Mouse (Mus musculus) layer of hippocampus, postnatal 14 days (tissue): ENCODE measurements around the gene Eed. TPM values are rescaled to one million over a fixed set of nuclear protein-coding genes. Genes with fewer than 3 reads are reported as not detected.
A peak's percentile ranks its signal among the peaks of the same experiment; 100 is the strongest.

Experiments used
- DNase-seq, 2 experiments: peaks; one replicate each; pipeline ENCODE4 v3.0.0; 2021 to 2022; ENCODE audit warnings: low spot score in 2 of 2, mixed read lengths in 1 of 2
- total RNA-seq, 2 experiments: library from RNA; stranded (reverse); gene quantifications; 2 replicates each; pipeline ENCODE4 v1.2.3; 2021

Gene Eed
- total RNA-seq, 2 experiments from 2014 or later = 31.2 to 33.3 TPM

DNA sequence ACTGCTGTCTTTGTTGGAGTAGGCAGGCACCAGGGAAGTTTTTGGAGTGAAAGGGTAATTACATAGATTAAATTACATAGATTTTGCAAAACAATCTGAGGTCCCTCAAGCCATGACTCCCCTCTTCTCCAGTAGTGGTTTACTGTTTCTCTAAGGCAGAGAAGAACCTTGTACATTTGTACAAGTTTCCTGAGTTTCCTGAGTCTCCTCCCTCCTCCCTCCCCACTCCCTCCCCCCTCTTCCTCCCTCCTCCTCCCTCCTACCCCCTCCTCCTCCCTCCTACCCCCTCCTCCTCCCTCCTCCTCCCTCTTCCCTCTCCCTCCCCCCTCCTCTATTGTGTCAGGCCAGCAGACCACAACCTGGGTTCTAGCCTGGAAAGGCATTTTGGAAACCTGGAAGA lies 3.6 kb upstream of the Eed start:
- no peak for DNase-seq

DNA sequence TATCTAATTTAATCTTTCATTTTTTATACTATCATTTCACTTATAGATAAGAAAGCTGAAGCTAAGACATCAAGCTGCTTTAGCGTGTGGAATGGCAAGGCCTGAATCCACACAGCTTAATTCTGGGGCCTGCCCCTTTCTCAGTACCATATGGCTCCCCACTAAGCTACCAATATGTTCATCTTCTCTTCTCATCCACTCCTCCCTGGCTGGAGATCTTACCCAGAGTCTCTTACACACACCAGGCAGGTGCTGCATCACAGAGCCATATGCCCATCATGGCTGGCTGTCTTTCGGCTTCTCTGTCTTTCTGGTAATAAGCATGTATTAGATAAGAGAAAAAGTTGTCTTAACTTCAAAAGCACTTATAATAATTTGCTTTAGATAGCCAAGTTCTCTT lies 2.7 kb upstream of the Eed start:
- no peak for DNase-seq

DNA sequence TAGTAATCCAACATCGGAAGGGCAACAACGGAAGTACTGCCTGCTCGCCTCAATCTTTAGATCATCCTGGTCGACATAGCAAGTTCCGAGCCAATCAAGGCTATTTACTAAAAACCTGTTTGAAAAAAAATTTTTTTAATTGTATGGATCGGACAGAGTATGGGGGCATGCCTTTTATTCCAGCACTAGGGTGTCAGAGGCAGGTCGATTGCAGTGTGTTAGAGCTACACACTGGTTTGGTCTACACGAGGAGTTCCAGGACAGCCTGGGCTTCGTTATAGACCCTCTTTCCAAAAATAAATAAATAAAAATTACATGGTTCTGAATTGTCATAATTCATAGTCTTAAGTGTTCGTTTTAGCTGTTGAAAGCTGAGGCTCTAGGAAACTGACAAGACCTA lies 774 bp upstream of the Eed start:
- no peak for DNase-seq

DNA sequence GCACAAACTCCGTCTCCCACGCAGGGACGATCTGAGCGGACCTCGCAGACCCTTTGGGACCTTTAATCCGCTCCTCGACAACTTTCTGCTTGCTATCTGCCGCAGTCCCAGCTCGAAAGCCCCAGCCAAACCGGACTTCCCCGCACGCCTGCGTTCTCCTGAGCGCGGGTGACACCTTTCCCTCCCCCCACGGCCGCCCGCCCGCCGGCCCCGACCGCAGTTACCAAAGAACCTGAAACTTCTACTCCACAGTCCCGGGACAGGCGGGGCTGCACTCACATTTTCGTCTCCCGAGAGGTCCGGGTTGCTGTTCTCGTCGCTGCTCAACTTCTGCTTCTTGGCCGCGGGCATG lies 674 bp downstream of the Eed start:
- DNase-seq = no peak

DNA sequence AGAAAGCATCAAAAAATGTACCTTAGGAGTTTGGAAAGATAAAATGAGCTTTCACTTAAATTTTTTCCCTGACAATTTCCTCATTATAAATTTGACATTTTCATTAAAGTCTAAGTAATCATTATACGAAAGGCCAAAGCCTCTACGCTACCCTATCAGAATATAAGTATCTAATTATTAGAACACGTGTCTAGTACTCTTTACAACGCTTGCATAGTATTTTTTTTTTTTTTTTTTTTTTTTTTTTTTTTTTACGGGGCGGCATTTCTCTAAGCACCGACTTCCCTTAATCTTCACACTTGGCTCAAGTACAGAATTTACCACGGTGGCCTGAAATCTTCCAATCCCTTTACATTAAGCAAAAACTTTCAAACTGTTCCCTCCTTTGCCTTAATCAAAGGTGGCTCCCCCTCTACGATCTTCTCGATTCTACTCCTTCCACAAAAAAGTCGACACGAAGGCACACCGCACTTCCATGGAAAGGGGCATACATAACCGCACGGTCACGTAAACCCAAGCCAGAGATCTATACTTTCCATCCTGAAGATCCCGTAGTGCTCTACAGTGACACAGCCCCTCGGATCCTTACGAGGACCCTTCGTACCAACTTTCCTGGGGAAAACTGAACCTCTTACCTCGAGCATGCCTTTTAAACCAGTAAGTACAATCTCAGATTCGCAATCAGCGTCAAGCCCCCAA lies 1.2 kb downstream of the Eed start:
- DNase-seq = no peak

DNA sequence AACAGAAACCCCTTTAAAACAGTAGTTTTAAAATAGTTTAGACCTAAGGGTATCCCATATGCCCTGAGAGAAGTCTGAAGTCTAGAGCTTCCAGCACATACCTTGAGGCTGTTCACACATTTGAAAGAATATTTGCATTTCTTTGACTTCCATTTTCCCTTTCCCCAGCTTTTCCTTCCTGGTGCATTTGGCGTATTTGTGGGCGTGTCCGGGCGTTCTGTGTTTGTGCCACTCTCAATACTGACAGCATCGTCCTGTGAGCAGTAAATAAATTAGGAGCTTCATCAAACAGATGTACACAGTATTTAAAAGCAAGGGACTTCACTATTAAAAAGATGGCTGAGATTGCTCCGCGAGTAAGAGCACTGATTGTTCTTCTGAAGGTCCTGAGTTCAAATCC lies 4.0 kb downstream of the Eed start:
- no peak for DNase-seq

DNA sequence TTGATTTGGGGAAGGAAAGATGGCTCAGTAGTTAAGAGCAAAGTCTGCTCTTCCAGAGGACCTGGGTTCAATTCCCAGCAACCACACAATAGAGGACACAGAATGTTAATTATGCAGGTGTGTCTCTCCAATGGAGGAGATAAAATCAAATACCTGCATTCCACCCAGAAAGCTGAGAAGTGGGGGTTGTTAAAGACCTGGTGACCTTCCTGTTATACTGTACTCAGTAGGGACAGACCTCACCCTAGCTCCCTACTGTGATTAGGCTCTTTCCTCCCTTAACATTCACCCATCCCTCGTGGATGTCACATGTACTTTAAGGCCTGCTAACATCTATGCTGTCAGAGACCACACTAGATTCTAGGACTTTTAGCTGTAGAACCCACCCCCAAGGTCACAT lies 5.2 kb downstream of the Eed start:
- no peak for DNase-seq

DNA sequence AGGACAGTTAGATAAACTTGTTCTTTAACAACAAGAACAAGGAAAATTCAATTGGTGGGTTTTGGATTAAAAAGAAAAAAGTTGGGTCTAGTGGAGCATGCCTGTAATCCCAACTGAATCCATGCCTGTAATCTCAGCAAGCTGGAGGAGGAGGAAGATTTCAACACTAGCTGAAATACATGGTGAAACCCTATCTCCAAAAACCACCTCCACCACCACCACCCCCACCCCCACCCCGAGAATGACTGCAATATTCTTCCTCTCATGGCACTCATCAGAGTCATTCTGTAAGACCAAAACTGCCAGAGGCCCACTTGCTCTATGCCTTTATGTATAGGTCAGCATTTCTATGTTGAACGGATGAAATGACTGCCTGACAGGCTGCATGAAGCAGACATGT lies 13.5 kb downstream of the Eed start:
- no peak for DNase-seq

DNA sequence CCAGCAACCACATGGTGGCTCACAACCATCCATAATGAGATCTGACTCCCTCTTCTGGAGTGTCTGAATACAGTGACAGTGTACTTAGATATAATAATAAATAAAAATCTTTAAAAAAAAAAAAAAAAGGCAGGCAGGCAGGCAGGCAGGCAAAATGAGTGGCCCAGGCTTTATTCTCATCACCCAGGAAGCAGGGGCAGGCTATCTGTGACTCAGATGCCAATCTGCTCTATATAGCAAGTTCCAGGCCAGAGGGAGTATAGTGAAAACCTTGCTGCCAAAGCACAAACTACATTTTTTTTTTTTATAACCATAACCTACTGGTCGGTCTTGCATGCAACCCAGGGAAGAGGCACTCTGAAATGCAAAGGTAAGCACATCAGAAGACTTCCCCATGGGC lies 14.0 kb downstream of the Eed start:
- no peak for DNase-seq

DNA sequence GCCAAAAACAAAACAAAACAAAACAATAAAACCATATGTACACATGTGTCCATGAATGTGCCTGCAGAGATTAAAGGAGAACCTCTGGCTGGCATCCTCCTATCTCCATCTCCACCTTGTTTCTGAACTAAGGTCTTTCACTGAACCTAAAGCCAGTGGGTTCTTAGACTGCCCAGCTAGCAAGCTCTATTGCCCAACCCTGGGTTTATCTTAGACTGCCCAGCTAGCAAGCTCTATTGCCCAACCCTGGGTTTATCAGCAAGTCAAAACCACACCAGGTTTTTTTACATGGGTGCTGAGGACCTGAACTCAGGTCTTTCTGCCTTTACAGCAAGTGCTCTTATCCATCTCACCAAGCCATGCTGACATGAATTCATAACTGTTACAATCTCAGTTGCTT lies 17.6 kb downstream of the Eed start:
- no peak for DNase-seq

DNA sequence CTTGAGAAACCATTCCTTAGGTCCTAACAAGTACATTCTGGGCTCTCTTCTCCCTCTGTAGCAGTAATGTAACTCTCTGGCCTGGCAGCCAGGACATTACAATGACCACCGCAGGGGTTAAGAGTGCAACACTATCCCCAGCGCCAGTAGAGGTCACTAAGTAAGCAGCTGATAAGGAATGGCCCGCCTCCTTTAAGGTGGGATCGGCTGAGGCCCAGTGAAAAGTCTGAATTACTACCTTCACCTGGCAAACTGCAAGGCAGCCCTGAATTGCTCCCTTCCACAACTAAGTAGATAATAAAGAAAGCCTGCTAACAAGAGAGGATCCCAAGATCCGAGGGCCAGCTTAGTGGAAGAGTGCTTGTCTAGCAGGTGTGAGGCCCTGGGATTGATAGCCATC lies 23.5 kb downstream of the Eed start:
- no peak for DNase-seq

DNA sequence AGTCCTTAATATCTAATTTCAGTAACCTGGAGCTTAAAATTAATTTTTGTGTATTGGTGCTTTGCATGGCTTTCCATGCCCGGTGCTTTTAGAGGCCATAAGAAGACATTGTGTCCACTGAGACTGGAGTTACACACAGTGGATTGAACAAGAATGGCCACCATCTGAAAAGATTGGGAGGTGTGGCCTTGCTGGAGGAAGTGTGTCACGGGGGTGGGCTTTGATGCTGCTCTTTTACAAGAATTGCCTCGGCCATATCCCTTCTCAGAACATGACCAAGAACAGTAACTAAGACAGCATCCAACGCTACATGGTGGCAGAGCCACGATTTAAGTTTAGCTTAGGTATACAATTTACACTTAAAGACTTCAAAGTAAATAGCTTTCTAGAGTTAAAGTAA lies 26.5 kb downstream of the Eed start:
- no peak for DNase-seq

DNA sequence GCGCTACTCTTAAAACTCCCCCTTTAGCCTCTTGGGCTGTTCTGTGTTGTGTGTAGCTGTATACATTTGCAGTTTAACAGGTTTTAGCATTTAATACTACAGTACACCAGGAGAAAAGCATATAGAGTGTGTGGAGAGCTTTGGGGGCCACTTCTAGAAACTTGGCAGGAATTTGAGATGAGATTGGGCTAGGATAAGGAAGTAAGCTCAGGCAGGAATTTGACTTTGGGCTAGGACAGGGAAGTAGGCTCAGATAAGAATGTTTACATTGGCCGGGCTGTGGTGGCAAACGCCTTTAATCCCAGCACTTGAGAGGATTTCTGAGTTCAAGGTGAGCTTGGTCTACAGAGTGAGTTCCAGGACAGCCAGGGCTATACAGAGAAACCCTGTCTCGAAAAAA lies 31.4 kb downstream of the Eed start:
- DNase-seq = no peak

DNA sequence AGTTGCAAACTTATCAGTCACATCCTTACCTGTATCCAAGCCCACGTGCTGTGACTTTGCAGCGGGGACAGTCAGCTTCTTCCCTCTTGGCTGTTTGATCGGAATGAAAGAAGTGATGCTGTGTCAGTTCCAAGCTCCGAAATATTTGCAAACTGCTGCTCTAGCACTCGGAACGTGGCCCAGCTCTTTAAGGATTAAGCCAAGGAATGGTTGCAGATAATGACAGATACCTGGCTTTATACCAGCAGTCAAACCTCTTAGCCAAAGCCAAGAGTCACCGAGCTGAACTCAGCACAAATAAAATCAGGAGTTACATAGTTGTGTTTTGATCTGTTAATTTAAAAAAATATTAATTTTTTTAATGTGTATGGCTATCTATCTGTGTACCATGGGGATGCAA lies 32.8 kb downstream of the Eed start:
- DNase-seq = no peak

DNA sequence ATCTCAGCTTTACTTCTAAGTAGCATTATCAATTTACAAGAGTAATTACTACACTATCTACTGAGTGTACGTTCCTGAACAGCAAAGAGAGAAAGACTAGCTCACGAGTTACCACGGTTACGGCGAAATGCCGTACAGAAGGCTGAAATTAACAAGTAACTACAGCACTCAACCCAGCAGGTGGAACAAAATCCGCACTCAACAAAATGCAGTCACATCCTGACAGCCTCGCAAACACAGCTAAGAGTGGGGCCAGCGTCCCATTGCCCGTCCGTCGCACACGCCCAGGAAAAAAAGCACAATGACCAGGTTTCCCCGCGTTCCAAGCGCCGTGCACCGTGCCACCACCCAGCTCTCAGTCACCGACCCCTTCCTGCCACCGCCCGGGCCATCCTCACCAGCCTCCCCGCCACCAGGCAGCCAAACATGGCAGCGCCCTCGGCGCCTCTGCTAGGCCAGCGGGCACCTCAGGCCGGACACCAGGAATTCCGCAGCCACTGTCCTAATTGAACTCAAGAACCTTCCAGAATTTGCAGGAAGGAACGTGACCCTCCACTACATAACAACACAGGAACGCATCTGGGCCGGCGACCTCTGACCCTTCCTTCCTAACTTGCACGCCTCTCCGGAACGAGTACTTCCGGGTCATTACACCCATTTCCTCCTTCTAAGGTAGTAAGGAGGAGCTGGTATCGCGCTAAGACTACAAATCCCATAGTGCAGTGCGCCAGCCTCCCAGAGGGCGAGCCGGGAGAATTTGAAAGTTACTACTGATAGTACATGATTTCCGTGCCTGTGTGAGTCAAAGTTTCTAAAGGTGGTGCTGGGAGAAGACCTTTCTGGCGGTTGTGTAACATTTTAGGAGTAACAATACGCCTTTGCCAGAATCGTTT lies 40.0 kb downstream of the Eed start, which contains the start of gene Hikeshi:
Gene Hikeshi, minus strand, starts transcription at position 634 of the 893 bp plus-strand sequence.
- DNase-seq = peak; percentile 88 to 96

DNA sequence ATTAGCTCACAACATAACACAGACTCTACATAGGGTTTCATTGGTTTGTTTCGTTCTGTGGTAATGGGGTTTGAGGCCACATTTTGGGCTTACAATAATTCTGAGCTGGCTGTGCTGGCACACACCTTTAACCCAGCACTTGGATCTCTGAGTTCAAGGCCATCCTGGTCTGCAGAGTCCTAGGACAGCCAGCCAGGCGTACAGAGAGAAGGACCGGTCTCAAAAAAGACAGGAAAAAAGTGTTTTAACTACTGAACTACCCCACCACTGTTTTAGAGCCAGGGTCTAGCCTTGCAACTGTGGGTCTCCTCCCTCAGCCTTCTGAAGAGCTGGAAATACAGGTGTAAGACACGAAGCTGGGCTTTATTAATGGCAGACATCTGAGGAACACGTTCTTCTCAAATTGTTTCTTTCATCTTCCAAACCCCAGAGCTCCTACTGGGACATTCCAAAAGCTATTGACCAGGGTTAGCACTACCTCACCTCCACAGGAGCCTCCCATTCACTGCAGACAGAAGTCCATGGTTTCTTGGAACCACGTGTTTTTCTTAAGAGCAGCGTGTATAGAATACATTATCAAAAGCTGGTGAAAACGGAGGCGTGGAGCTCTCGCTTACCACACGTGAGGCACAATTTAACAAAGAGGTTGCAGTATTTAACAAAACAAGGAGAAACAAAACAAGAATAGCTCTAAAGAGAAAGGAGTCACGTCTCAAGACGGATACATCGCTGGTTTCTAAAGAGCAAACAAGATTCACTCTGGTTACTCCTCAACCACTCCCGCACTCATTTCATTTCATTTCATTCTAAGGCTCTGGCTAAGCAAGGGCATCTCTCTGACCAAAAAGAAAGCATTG lies 41.1 kb downstream of the Eed start:
- peak in 1 of 2 experiments; percentile 13 for DNase-seq

DNA sequence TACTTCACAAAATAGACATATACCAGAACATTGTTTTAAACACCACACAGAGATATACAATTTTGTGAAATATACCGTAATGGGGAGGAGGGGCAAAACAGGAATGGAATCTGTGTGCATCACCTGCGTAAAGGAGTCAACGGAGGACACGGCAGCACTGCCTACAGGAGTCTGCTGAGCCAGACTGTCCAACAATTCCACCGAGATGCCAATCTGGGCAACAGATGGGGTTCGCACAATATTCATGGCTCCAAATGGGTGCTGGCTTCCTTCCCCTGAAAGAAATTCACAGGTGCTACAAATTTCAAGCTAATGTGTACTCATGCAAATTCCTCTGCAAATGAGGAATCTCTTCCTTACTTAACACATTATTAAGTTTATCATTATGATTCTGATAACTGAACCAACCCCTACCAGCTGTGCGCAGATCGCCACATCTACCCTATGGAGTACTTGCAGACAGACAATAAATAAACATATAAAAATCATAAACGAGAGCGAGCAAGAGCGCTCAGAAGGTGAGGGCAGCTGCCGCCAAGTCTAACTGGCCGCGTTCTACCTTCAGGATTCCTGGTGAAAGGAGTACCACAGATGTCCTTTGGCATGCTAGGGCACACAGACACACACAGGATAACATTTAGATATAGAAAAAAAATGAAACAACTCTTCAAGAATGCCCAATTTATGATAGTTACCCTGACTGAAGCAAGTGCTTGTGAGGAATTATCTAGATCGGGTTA lies 57.2 kb downstream of the Eed start:
- DNase-seq = peak; percentile 73 to 91

DNA sequence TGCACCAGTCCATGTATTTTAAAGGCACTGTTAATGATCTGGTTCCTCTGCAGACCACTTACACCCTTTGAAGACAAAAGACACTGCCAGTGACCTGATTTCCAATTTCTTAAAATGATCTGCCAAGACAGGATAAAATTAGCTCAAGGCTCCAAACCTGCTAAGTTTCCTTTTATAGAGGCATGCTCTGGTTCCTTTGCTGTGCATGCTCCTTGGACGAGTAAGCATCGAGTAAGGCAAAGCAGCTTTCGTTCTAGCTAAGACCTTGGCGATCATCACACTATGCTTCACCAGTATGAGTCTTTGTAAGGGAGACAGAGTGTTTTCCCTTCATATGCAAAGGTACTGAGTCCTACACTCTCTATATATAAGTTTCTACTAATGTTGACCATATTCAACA lies 63.0 kb downstream of the Eed start:
- DNase-seq = no peak

DNA sequence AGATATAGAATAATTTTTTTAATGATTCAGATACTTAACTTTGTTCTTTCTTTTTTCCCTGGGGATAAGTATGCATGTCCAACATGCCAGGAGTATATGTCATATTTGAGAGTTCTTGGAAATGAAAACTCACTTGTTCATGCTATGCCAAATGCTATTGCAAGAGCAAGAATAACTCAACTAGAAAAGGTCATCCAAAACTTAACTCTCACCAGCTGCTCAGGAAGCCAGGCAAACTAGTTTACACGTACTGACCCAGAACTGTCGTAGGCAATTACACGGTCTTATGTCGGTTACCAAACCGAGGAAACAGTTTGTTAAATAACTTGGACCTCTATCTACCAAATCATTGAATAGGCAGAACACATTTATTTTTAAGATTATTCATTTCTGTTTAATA lies 64.1 kb downstream of the Eed start:
- no peak for DNase-seq

DNA sequence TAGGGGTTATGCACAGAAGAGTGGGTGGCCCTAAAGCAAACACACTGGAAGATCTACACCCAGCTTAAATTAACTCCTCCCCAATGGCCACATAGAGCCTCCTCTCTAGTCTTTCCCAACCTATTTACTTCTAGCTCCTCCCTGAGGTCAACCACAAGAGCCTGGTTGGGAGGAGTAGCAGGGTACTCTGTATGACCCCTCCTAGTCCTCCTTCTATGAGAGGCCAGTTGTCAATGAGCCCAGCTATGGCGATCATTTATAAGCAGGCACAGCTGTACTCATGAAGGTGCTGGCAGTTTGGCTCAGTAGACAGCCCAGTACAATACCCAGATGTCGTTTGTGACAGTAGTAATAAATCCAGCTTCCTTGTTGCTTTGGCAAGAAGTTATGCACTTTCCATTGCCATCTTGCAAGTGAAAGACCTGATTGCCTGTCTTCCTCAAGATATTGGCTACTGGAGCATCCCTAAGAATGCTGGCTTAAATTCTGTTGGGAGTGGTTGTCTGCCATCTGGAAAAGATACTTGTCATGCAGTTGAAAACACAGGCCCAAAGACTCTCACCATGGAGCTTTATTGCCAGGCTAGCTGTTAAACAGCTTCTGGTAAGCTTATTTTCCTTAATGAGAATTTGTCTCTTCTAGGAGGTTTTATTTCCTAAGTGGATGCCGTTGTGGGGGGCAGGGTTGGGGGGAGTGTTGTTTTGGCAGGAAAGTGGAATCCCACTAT lies 67.2 kb downstream of the Eed start:
- no peak for DNase-seq
